In genomic region chr3:96684822-96685156, GRCm38 (mm10) we compare ENCODE assay signal across 9 mouse cellular contexts. TPM values are rescaled to one million over a fixed set of nuclear protein-coding genes. Genes with fewer than 3 reads are reported as not detected.
DNase-seq lines count a peak whose midpoint lies in the region; ATAC-seq and TF ChIP-seq lines count a peak whose summit lies in the region.
"Had no signal": no experiment of that assay in that cellular context is flagged by ENCODE, and none has a peak within 500 bp of the region (broad histone marks: within the 10 kb centered on the region; RNA-seq: fewer than 3 reads in every experiment).

No protein-coding gene starts in this region.

- no peak for DNase-seq in kidney, adult 9 months
- no peak for DNase-seq in forebrain, embryonic 10.5 days (ENCODE audit: extremely low spot score, low spot score)
- DNase-seq in hindbrain, postnatal 0 days (ENCODE audit: low spot score): no peak
- DNase-seq in neural tube, embryonic 10.5 days (ENCODE audit: extremely low spot score, low spot score): peak; percentile 32
- DNase-seq in urinary bladder, postnatal 10 days (ENCODE audit: low spot score): no peak
- no peak for DNase-seq in MN1 (ENCODE audit: low spot score)
- DNase-seq: right cerebral cortex, postnatal 25 days had no signal

- H3K9me3 ChIP-seq in kidney, embryonic 16.5 days (ENCODE audit: low read length): no peaks in the 10 kb centered on the region
- no peaks in the 10 kb centered on the region for H3K9me3 ChIP-seq in forebrain, embryonic 10.5 days
- no peaks in the 10 kb centered on the region for H3K9me3 ChIP-seq in hindbrain, postnatal 0 days (ENCODE audit: low read length)

- H3K4me3 ChIP-seq in kidney, embryonic 16.5 days (ENCODE audit: low read length): peak overlapping the region; percentile 22
- H3K4me3 ChIP-seq in forebrain, embryonic 10.5 days: peak overlapping the region; percentile 27
- no peak overlapping the region for H3K4me3 ChIP-seq in hindbrain, postnatal 0 days (ENCODE audit: low read length)

- no peaks in the 10 kb centered on the region for H3K36me3 ChIP-seq in kidney, embryonic 16.5 days (ENCODE audit: insufficient read depth, low read length)
- H3K36me3 ChIP-seq in forebrain, embryonic 10.5 days (replicated peaks): no peaks in the 10 kb centered on the region
- H3K36me3 ChIP-seq in hindbrain, postnatal 0 days (ENCODE audit: insufficient read depth, low read length): no peaks in the 10 kb centered on the region

- H3K9ac ChIP-seq in kidney, embryonic 16.5 days (replicated peaks; ENCODE audit: low read length): peak overlapping the region; percentile 42
- no peak overlapping the region for H3K9ac ChIP-seq in hindbrain, postnatal 0 days (replicated peaks; ENCODE audit: low read length)

- H3K4me2 ChIP-seq in kidney, embryonic 16.5 days (replicated peaks; ENCODE audit: low read depth, low read length): peak overlapping the region; percentile 42
- peak overlapping the region; percentile 44 for H3K4me2 ChIP-seq in hindbrain, postnatal 0 days (ENCODE audit: low read depth, low read length)

- peaks cover 10% of the 10 kb centered on the region; the same call in 1 of the 2 replicates for H3K27me3 ChIP-seq in kidney, embryonic 16.5 days (ENCODE audit: insufficient read depth, low read length)
- peaks cover 63% of the 10 kb centered on the region for H3K27me3 ChIP-seq in forebrain, embryonic 10.5 days (ENCODE audit: poor library complexity, severe bottlenecking)
- H3K27me3 ChIP-seq in hindbrain, postnatal 0 days (ENCODE audit: insufficient read depth, low read length): no peaks in the 10 kb centered on the region

- TF ChIP-seq CTCF in hindbrain, postnatal 0 days (IDR thresholded peaks at IDR 0.05; ENCODE audit: low read depth): no peak

- no peak for ATAC-seq in kidney, embryonic 16.5 days (ENCODE audit: low FRiP score, low TSS enrichment)
- ATAC-seq in hindbrain, postnatal 0 days: no peak
- ATAC-seq in inflammation-experienced regulatory T-cells, adult 6 months: no peak

- no peak overlapping the region for H3K27ac ChIP-seq in kidney, embryonic 16.5 days (ENCODE audit: low read length)
- peak overlapping the region; percentile 3; the same call in 1 of the 2 replicates for H3K27ac ChIP-seq in forebrain, embryonic 10.5 days
- no peak overlapping the region for H3K27ac ChIP-seq in hindbrain, postnatal 0 days

- no peaks in the 10 kb centered on the region for H3K4me1 ChIP-seq in kidney, embryonic 16.5 days (ENCODE audit: insufficient read depth, low read length)
- peaks cover 23% of the 10 kb centered on the region for H3K4me1 ChIP-seq in forebrain, embryonic 10.5 days
- H3K4me1 ChIP-seq in hindbrain, postnatal 0 days (ENCODE audit: insufficient read depth, low read length): no peaks in the 10 kb centered on the region

- 33% methylated on average over 28 of the region's 28 CpGs for WGBS in kidney, embryonic 16.5 days
- whole genome bisulfite sequencing in forebrain, embryonic 10.5 days: 44% methylated on average over 28 of the region's 28 CpGs
- 47% methylated on average over 28 of the region's 28 CpGs for WGBS in hindbrain, postnatal 0 days

RNA-seq across cellular contexts. Expression of gene Pias3, which starts 11.4 kb away (rescaled TPM):
- 62.1 and 72.3 TPM in 2 replicates for polyA plus RNA-seq in kidney, embryonic 16.5 days (2015; fragmentation: Nextera tagmentation; extraction: Ambion mirVana)
- polyA plus RNA-seq in forebrain, embryonic 10.5 days (2016; fragmentation: Nextera tagmentation; extraction: Ambion mirVana): 45.2 and 49.6 TPM in 2 replicates
- total RNA-seq in hindbrain, postnatal 0 days (2014; rRNA removed): 37.5 and 46.1 TPM in 2 replicates
- polyA plus RNA-seq in hindbrain, postnatal 0 days (2015; fragmentation: Nextera tagmentation; extraction: Ambion mirVana): 41.3 and 44.3 TPM in 2 replicates
- 10 to 100 TPM; 34.3 to 65.5 (median 46.6) TPM for polyA plus RNA-seq in inflammation-experienced regulatory T-cells, adult 6 months (2017; shearing (Covaris generic))

RNA-seq across cellular contexts. Expression of gene Ankrd35, which starts 14.9 kb away (rescaled TPM):
- polyA plus RNA-seq in kidney, embryonic 16.5 days (2015; fragmentation: Nextera tagmentation; extraction: Ambion mirVana): 1.2 and 1.6 TPM in 2 replicates
- polyA plus RNA-seq in forebrain, embryonic 10.5 days (2016; fragmentation: Nextera tagmentation; extraction: Ambion mirVana): 0.06 and 0.09 TPM in 2 replicates
- total RNA-seq in hindbrain, postnatal 0 days (2014; rRNA removed): 2.1 and 6.4 TPM in 2 replicates
- polyA plus RNA-seq in hindbrain, postnatal 0 days (2015; fragmentation: Nextera tagmentation; extraction: Ambion mirVana): 2.8 and 3.0 TPM in 2 replicates
- polyA plus RNA-seq in inflammation-experienced regulatory T-cells, adult 6 months (2017; shearing (Covaris generic)): under 1 TPM in 2 of 3 experiments, not detected in 1; 0.53 to 0.97 TPM

RNA-seq across cellular contexts. Expression of gene Nudt17, which starts 23.6 kb away (rescaled TPM):
- polyA plus RNA-seq in kidney, embryonic 16.5 days (2015; fragmentation: Nextera tagmentation; extraction: Ambion mirVana): 12.0 and 12.2 TPM in 2 replicates
- 13.7 and 14.1 TPM in 2 replicates for polyA plus RNA-seq in forebrain, embryonic 10.5 days (2016; fragmentation: Nextera tagmentation; extraction: Ambion mirVana)
- total RNA-seq in hindbrain, postnatal 0 days (2014; rRNA removed): 13.0 and 13.4 TPM in 2 replicates
- 17.6 and 17.8 TPM in 2 replicates for polyA plus RNA-seq in hindbrain, postnatal 0 days (2015; fragmentation: Nextera tagmentation; extraction: Ambion mirVana)
- polyA plus RNA-seq in inflammation-experienced regulatory T-cells, adult 6 months (2017; shearing (Covaris generic)): 1 to 10 TPM in 2 of 3 experiments, under 1 TPM in 1; 0.86 to 2.5 (median 1.3) TPM

RNA-seq across cellular contexts. Expression of gene Itga10, which starts 39.4 kb away (rescaled TPM):
- 0.85 and 1.2 TPM in 2 replicates for polyA plus RNA-seq in kidney, embryonic 16.5 days (2015; fragmentation: Nextera tagmentation; extraction: Ambion mirVana)
- polyA plus RNA-seq in forebrain, embryonic 10.5 days (2016; fragmentation: Nextera tagmentation; extraction: Ambion mirVana): 0.43 and 0.51 TPM in 2 replicates
- 2.3 and 2.6 TPM in 2 replicates for total RNA-seq in hindbrain, postnatal 0 days (2014; rRNA removed)
- polyA plus RNA-seq in hindbrain, postnatal 0 days (2015; fragmentation: Nextera tagmentation; extraction: Ambion mirVana): 0.79 and 1.4 TPM in 2 replicates
- polyA plus RNA-seq in inflammation-experienced regulatory T-cells, adult 6 months (2017; shearing (Covaris generic)): not detected

RNA-seq across cellular contexts. Expression of gene Polr3c, which starts 42.6 kb away (rescaled TPM):
- polyA plus RNA-seq in kidney, embryonic 16.5 days (2015; fragmentation: Nextera tagmentation; extraction: Ambion mirVana): 44.5 and 45.3 TPM in 2 replicates
- 52.0 and 52.7 TPM in 2 replicates for polyA plus RNA-seq in forebrain, embryonic 10.5 days (2016; fragmentation: Nextera tagmentation; extraction: Ambion mirVana)
- 10.9 and 11.7 TPM in 2 replicates for total RNA-seq in hindbrain, postnatal 0 days (2014; rRNA removed)
- 26.3 and 29.1 TPM in 2 replicates for polyA plus RNA-seq in hindbrain, postnatal 0 days (2015; fragmentation: Nextera tagmentation; extraction: Ambion mirVana)
- polyA plus RNA-seq in inflammation-experienced regulatory T-cells, adult 6 months (2017; shearing (Covaris generic)): 10 to 100 TPM; 61.8 to 74.4 (median 63.7) TPM
